ENCODE assay signal across 19 mouse cellular contexts in genomic region chr7:37527890-37528289, GRCm38 (mm10).
DNase-seq lines count a peak whose midpoint lies in the region; ATAC-seq and TF ChIP-seq lines count a peak whose summit lies in the region.
"Had no signal": no experiment of that assay in that cellular context is flagged by ENCODE, and none has a peak within 500 bp of the region (broad histone marks: within the 10 kb centered on the region; RNA-seq: fewer than 3 reads in every experiment).

No protein-coding gene starts in this region.

- 57% methylated on average over 2 of the region's 2 CpGs for whole genome bisulfite sequencing in forebrain, embryonic 15.5 days
- WGBS in forebrain, embryonic 11.5 days: 97% methylated on average over 2 of the region's 2 CpGs
- 19% methylated on average over 2 of the region's 2 CpGs for WGBS in lung, embryonic 15.5 days
- WGBS in cerebellum, adult 2 months: 26% methylated on average over 2 of the region's 2 CpGs
- 79% methylated on average over 2 of the region's 2 CpGs for WGBS in liver, embryonic 11.5 days

- H3K36me3 ChIP-seq in forebrain, embryonic 15.5 days: no peaks in the 10 kb centered on the region
- no peaks in the 10 kb centered on the region for H3K36me3 ChIP-seq in forebrain, embryonic 11.5 days (ENCODE audit: control insufficient read depth, insufficient read depth, low read length)
- H3K36me3 ChIP-seq in lung, embryonic 15.5 days: no peaks in the 10 kb centered on the region
- no peaks in the 10 kb centered on the region for H3K36me3 ChIP-seq in liver, embryonic 11.5 days (ENCODE audit: control insufficient read depth, insufficient read depth, low read length)
- H3K36me3 ChIP-seq: embryonic facial prominence, embryonic 13.5 days; limb, embryonic 13.5 days; liver, embryonic 15.5 days; midbrain, embryonic 15.5 days had no signal

- TF ChIP-seq POLR2A in cerebellum, adult 2 months (IDR thresholded peaks at IDR 0.05; ENCODE audit: borderline replicate concordance, insufficient read depth, low read length): no peak

- peaks cover 11% of the 10 kb centered on the region for H3K4me1 ChIP-seq in forebrain, embryonic 15.5 days
- no peaks in the 10 kb centered on the region for H3K4me1 ChIP-seq in forebrain, embryonic 11.5 days (replicated peaks; ENCODE audit: control insufficient read depth, insufficient read depth, low read length)
- 0 out of 2 replicates have a peak, but pooled peaks cover 2% of the 10 kb centered on the region for H3K4me1 ChIP-seq in lung, embryonic 15.5 days
- H3K4me1 ChIP-seq in cerebellum, adult 2 months (ENCODE audit: control insufficient read depth, insufficient read depth, low read length): peaks cover 15% of the 10 kb centered on the region
- H3K4me1 ChIP-seq in liver, embryonic 11.5 days (replicated peaks; ENCODE audit: control insufficient read depth, insufficient read depth, low read length): no peaks in the 10 kb centered on the region
- H3K4me1 ChIP-seq: embryonic facial prominence, embryonic 13.5 days; limb, embryonic 13.5 days; liver, embryonic 15.5 days had no signal

- no peak for DNase-seq in forebrain, embryonic 11.5 days (ENCODE audit: low spot score)
- DNase-seq in lung, postnatal 25 days (ENCODE audit: low spot score): no peak
- DNase-seq in brain, adult 2 months (ENCODE audit: low read depth, low spot score): peak; percentile 73
- DNase-seq in cerebellum, adult 2 months: peak; percentile 77 to 83
- DNase-seq in liver, embryonic 11.5 days (ENCODE audit: low spot score): no peak
- no peak for DNase-seq in kidney, postnatal 25 days
- DNase-seq: gastrocnemius, postnatal 25 days; kidney, adult 11 months; kidney, postnatal 10 days; right cerebral cortex, postnatal 25 days had no signal

- no peak overlapping the region for H3K4me3 ChIP-seq in forebrain, embryonic 15.5 days
- no peak overlapping the region for H3K4me3 ChIP-seq in forebrain, embryonic 11.5 days (ENCODE audit: low read depth, low read length)
- H3K4me3 ChIP-seq in lung, embryonic 15.5 days: no peak overlapping the region
- no peak overlapping the region for H3K4me3 ChIP-seq in cerebellum, adult 2 months (replicated peaks; ENCODE audit: insufficient read depth, low read depth, low read length)
- no peak overlapping the region for H3K4me3 ChIP-seq in liver, embryonic 11.5 days (ENCODE audit: low read depth, low read length)
- H3K4me3 ChIP-seq: embryonic facial prominence, embryonic 13.5 days; limb, embryonic 13.5 days; liver, embryonic 15.5 days; midbrain, embryonic 15.5 days had no signal

- no peaks in the 10 kb centered on the region for H3K27me3 ChIP-seq in forebrain, embryonic 15.5 days
- no peaks in the 10 kb centered on the region for H3K27me3 ChIP-seq in forebrain, embryonic 11.5 days (ENCODE audit: control insufficient read depth, insufficient read depth, low read length)
- H3K27me3 ChIP-seq in lung, embryonic 15.5 days: no peaks in the 10 kb centered on the region
- no peaks in the 10 kb centered on the region for H3K27me3 ChIP-seq in cerebellum, adult 2 months (ENCODE audit: control insufficient read depth, insufficient read depth, low read length)
- H3K27me3 ChIP-seq in liver, embryonic 11.5 days (replicated peaks; ENCODE audit: control insufficient read depth, insufficient read depth, low read length): no peaks in the 10 kb centered on the region
- H3K27me3 ChIP-seq: CH12.LX; embryonic facial prominence, embryonic 13.5 days; limb, embryonic 13.5 days; liver, embryonic 15.5 days; midbrain, embryonic 15.5 days had no signal

- no peak overlapping the region for H3K9ac ChIP-seq in forebrain, embryonic 15.5 days (replicated peaks)
- H3K9ac ChIP-seq in forebrain, embryonic 11.5 days (ENCODE audit: low read length): no peak overlapping the region
- H3K9ac ChIP-seq in lung, embryonic 15.5 days: no peak overlapping the region
- no peak overlapping the region for H3K9ac ChIP-seq in liver, embryonic 11.5 days (ENCODE audit: low read depth, low read length)
- H3K9ac ChIP-seq: embryonic facial prominence, embryonic 13.5 days; hindbrain, embryonic 14.5 days; limb, embryonic 13.5 days; liver, embryonic 15.5 days; midbrain, embryonic 15.5 days had no signal

- ATAC-seq in forebrain, embryonic 15.5 days (replicated peaks): no peak
- ATAC-seq in forebrain, embryonic 11.5 days (replicated peaks; ENCODE audit: low FRiP score): no peak
- peak; percentile 51; the same call in 1 of the 2 replicates for ATAC-seq in lung, embryonic 15.5 days (ENCODE audit: borderline replicate concordance, extremely low read depth, low FRiP score, low TSS enrichment)
- no peak for ATAC-seq in liver, embryonic 11.5 days (replicated peaks; ENCODE audit: low FRiP score)
- ATAC-seq: midbrain, embryonic 15.5 days had no signal

- no peak for TF ChIP-seq CTCF in cerebellum, adult 2 months (IDR thresholded peaks at IDR 0.05; ENCODE audit: borderline replicate concordance, insufficient read depth, low read depth, low read length)

- no peak overlapping the region for H3K4me2 ChIP-seq in forebrain, embryonic 15.5 days (replicated peaks)
- no peak overlapping the region for H3K4me2 ChIP-seq in forebrain, embryonic 11.5 days (ENCODE audit: low read depth, low read length, severe bottlenecking)
- H3K4me2 ChIP-seq in lung, embryonic 15.5 days: no peak overlapping the region
- H3K4me2 ChIP-seq in liver, embryonic 11.5 days: no peak overlapping the region
- H3K4me2 ChIP-seq: embryonic facial prominence, embryonic 13.5 days; hindbrain, embryonic 14.5 days; limb, embryonic 13.5 days; liver, embryonic 15.5 days; midbrain, embryonic 15.5 days had no signal

- H3K27ac ChIP-seq in forebrain, embryonic 15.5 days (replicated peaks): 0 out of 2 replicates have a peak overlapping the region, but pooled peaks have one; percentile 11
- H3K27ac ChIP-seq in forebrain, embryonic 11.5 days (ENCODE audit: low read depth, low read length): no peak overlapping the region
- H3K27ac ChIP-seq in lung, embryonic 15.5 days: no peak overlapping the region
- H3K27ac ChIP-seq in cerebellum, adult 2 months (ENCODE audit: insufficient read depth, low read length): no peak overlapping the region
- no peak overlapping the region for H3K27ac ChIP-seq in liver, embryonic 11.5 days (ENCODE audit: low read depth, low read length)
- H3K27ac ChIP-seq: embryonic facial prominence, embryonic 13.5 days; hindbrain, embryonic 14.5 days; limb, embryonic 13.5 days; liver, embryonic 15.5 days; macrophage; midbrain, embryonic 15.5 days had no signal

- H3K9me3 ChIP-seq in forebrain, embryonic 15.5 days: no peaks in the 10 kb centered on the region
- H3K9me3 ChIP-seq in forebrain, embryonic 11.5 days (ENCODE audit: control insufficient read depth, low read length): no peaks in the 10 kb centered on the region
- H3K9me3 ChIP-seq in lung, embryonic 15.5 days: no peaks in the 10 kb centered on the region
- no peaks in the 10 kb centered on the region for H3K9me3 ChIP-seq in liver, embryonic 11.5 days (ENCODE audit: control insufficient read depth, low read length)
- H3K9me3 ChIP-seq: embryonic facial prominence, embryonic 13.5 days; limb, embryonic 13.5 days; liver, embryonic 15.5 days; midbrain, embryonic 15.5 days had no signal

Comparison
In these comparisons a context has a peak if more than half of its experiments do, and no peak if none do; other contexts are left out.
1. DNase-seq: peak in brain, adult 2 months (single experiment) and cerebellum, adult 2 months (2 of 2); none in forebrain, embryonic 11.5 days (single experiment), lung, postnatal 25 days (single experiment), liver, embryonic 11.5 days (single experiment) and kidney, postnatal 25 days (0 of 2).